16 mouse cellular contexts compared by ENCODE assay signal in the genomic region with DNA sequence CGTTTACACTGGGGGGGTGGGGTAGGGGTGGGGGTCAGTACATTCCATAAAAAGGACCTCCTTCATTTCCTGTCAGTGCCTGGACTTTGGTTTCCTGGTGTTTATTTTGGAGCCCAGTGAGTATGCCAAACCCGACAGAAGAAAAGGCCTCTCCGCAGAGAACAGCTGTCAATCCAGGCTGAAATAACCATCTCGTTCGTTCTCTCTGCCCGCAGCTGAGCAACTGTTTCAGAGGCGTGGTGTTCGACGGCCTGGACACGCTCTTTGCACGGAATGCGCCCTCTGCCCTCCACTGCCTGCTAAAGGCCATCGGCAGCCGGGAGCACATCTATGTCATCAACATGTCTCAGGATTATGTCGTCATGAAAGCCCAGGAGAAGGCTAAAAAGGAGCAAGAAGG.
A peak's percentile ranks its signal among the peaks of the same experiment; 100 is the strongest.
DNase-seq lines count a peak whose midpoint lies in the region; ATAC-seq lines count a peak whose summit lies in the region.
"Had no signal": no experiment of that assay in that cellular context is flagged by ENCODE, and none has a peak within 500 bp of the region (broad histone marks: within the 10 kb centered on the region; RNA-seq: fewer than 3 reads in every experiment).

No protein-coding gene starts in this region.

- H3K4me1 ChIP-seq in kidney, embryonic 16.5 days (ENCODE audit: insufficient read depth, low read length): no peaks in the 10 kb centered on the region
- no peaks in the 10 kb centered on the region for H3K4me1 ChIP-seq in intestine, embryonic 14.5 days (replicated peaks; ENCODE audit: control insufficient read depth, insufficient read depth, low read length)
- H3K4me1 ChIP-seq in stomach, embryonic 16.5 days (ENCODE audit: control insufficient read depth, insufficient read depth, low read length): 0 out of 2 replicates have a peak, but pooled peaks cover 3% of the 10 kb centered on the region
- H3K4me1 ChIP-seq: midbrain, embryonic 15.5 days; neural tube, embryonic 12.5 days had no signal

- DNase-seq in kidney, postnatal 36 days: peak; percentile 14 to 40
- no peak for DNase-seq in intestine, embryonic 14.5 days (ENCODE audit: low spot score)
- peak; percentile 55 for DNase-seq in large intestine, adult 2 months (ENCODE audit: low read depth, low spot score)
- DNase-seq in gastrocnemius, adult 8-10 months (ENCODE audit: low spot score in 2 of 2): no peak
- DNase-seq in layer of hippocampus, postnatal 36 days: no peak
- DNase-seq: gastrocnemius, postnatal 14 days; heart, postnatal 4 days; lung, postnatal 36 days; retina, postnatal 1 day had no signal

- no peaks in the 10 kb centered on the region for H3K36me3 ChIP-seq in kidney, embryonic 16.5 days (ENCODE audit: insufficient read depth, low read length)
- no peaks in the 10 kb centered on the region for H3K36me3 ChIP-seq in intestine, embryonic 14.5 days (ENCODE audit: control insufficient read depth, insufficient read depth, low read length)
- H3K36me3 ChIP-seq in stomach, embryonic 16.5 days (ENCODE audit: control insufficient read depth, insufficient read depth, low read length): no peaks in the 10 kb centered on the region
- H3K36me3 ChIP-seq: midbrain, embryonic 15.5 days; neural tube, embryonic 12.5 days had no signal

- no peak overlapping the region for H3K27ac ChIP-seq in kidney, embryonic 16.5 days (ENCODE audit: low read length)
- no peak overlapping the region for H3K27ac ChIP-seq in intestine, embryonic 14.5 days (ENCODE audit: low read depth)
- H3K27ac ChIP-seq in stomach, embryonic 16.5 days (ENCODE audit: low read length): no peak overlapping the region
- H3K27ac ChIP-seq: midbrain, embryonic 15.5 days; neural tube, embryonic 12.5 days had no signal

- H3K4me3 ChIP-seq in kidney, embryonic 16.5 days (ENCODE audit: low read length): no peak overlapping the region
- no peak overlapping the region for H3K4me3 ChIP-seq in intestine, embryonic 14.5 days (ENCODE audit: low read depth, low read length)
- no peak overlapping the region for H3K4me3 ChIP-seq in stomach, embryonic 16.5 days (replicated peaks; ENCODE audit: low read length)
- H3K4me3 ChIP-seq: midbrain, embryonic 15.5 days; neural tube, embryonic 12.5 days had no signal

- 30% methylated on average over 15 of the region's 15 CpGs for WGBS in kidney, embryonic 16.5 days
- 45% methylated on average over 15 of the region's 15 CpGs for WGBS in intestine, embryonic 14.5 days
- 15% methylated on average over 15 of the region's 15 CpGs for WGBS in large intestine, adult 2 months
- WGBS in stomach, embryonic 16.5 days: 28% methylated on average over 15 of the region's 15 CpGs

- no peaks in the 10 kb centered on the region for H3K27me3 ChIP-seq in kidney, embryonic 16.5 days (ENCODE audit: insufficient read depth, low read length)
- no peaks in the 10 kb centered on the region for H3K27me3 ChIP-seq in intestine, embryonic 14.5 days (replicated peaks; ENCODE audit: control insufficient read depth, insufficient read depth, low read length)
- H3K27me3 ChIP-seq in stomach, embryonic 16.5 days (ENCODE audit: control insufficient read depth, insufficient read depth, low read length): no peaks in the 10 kb centered on the region
- H3K27me3 ChIP-seq: CH12.LX; midbrain, embryonic 15.5 days; neural tube, embryonic 12.5 days had no signal

- ATAC-seq in kidney, embryonic 16.5 days (ENCODE audit: low FRiP score, low TSS enrichment): no peak
- peak; percentile 70; the same call in 1 of the 2 replicates for ATAC-seq in intestine, embryonic 14.5 days (replicated peaks; ENCODE audit: low FRiP score, low TSS enrichment, low read depth)
- 0 out of 2 replicates have a peak, but pooled peaks have one; percentile 17 for ATAC-seq in stomach, embryonic 16.5 days (ENCODE audit: insufficient read depth, low FRiP score)
- ATAC-seq: inflammation-experienced regulatory T-cells, adult 6 months; midbrain, embryonic 15.5 days had no signal

- no peak overlapping the region for H3K4me2 ChIP-seq in kidney, embryonic 16.5 days (replicated peaks; ENCODE audit: low read depth, low read length)
- H3K4me2 ChIP-seq in intestine, embryonic 14.5 days (ENCODE audit: low read length): no peak overlapping the region
- H3K4me2 ChIP-seq in stomach, embryonic 16.5 days (ENCODE audit: low read depth, low read length): no peak overlapping the region
- H3K4me2 ChIP-seq: heart, embryonic 11.5 days; midbrain, embryonic 15.5 days; neural tube, embryonic 12.5 days had no signal

- H3K9ac ChIP-seq in kidney, embryonic 16.5 days (replicated peaks; ENCODE audit: low read length): no peak overlapping the region
- H3K9ac ChIP-seq in intestine, embryonic 14.5 days (ENCODE audit: low read length): no peak overlapping the region
- no peak overlapping the region for H3K9ac ChIP-seq in stomach, embryonic 16.5 days (ENCODE audit: low read length)
- H3K9ac ChIP-seq: midbrain, embryonic 15.5 days; neural tube, embryonic 12.5 days had no signal

- no peaks in the 10 kb centered on the region for H3K9me3 ChIP-seq in kidney, embryonic 16.5 days (ENCODE audit: low read length)
- H3K9me3 ChIP-seq in intestine, embryonic 14.5 days (ENCODE audit: control insufficient read depth, low read length): no peaks in the 10 kb centered on the region
- H3K9me3 ChIP-seq in stomach, embryonic 16.5 days (replicated peaks; ENCODE audit: control insufficient read depth, low read length): no peaks in the 10 kb centered on the region
- H3K9me3 ChIP-seq: midbrain, embryonic 15.5 days; neural tube, embryonic 12.5 days had no signal

Comparison
In these comparisons a context has a peak if more than half of its experiments do, and no peak if none do; other contexts are left out.
1. DNase-seq: peak in kidney, postnatal 36 days (2 of 2) and large intestine, adult 2 months (single experiment); none in intestine, embryonic 14.5 days (single experiment), gastrocnemius, adult 8-10 months (0 of 2) and layer of hippocampus, postnatal 36 days (0 of 2).